Mouse (Mus musculus): Measurements from ENCODE around the gene Col16a1. TPM values are rescaled to one million over a fixed set of nuclear protein-coding genes. Genes with fewer than 3 reads are reported as not detected.

Gene Col16a1
- polyA plus RNA-seq, 1 experiment from 2014 or later, result 2.3 TPM

- Histone ChIP-seq H3K36me3 (replicated peaks) (no peaks in the 10 kb centered on the region), H3K4me1 (peaks cover 18% of the 10 kb centered on the region), H3K9me3 (no peaks in the 10 kb centered on the region), H3K4me3 (no peak overlapping the region), H3K27ac (no peak overlapping the region), H3K27me3 (ENCODE audit: poor library complexity, severe bottlenecking) (peaks cover 15% of the 10 kb centered on the region; the same call in 1 of the 2 replicates)
- WGBS, result 91% methylated on average over 8 of the region's 8 CpGs
- no peak for DNase-seq (ENCODE audit: extremely low spot score, low spot score)
Measured at GRCm38 (mm10) chr4:130022952-130023351, 24.7 kb upstream of the Col16a1 start.

GRCm38 (mm10) chr4:130023511-130024231 is 24.0 kb upstream of the Col16a1 start:
- H3K9me3 ChIP-seq, result no peaks in the 10 kb centered on the region
- H3K4me3 ChIP-seq, result no peak overlapping the region
- no peak overlapping the region for H3K27ac ChIP-seq
- H3K4me1 ChIP-seq, result peaks cover 25% of the 10 kb centered on the region
- WGBS, result 82% methylated on average over 10 of the region's 10 CpGs
- H3K36me3 ChIP-seq (replicated peaks), result no peaks in the 10 kb centered on the region
- DNase-seq (ENCODE audit: extremely low spot score, low spot score), result no peak
- H3K27me3 ChIP-seq (ENCODE audit: poor library complexity, severe bottlenecking), result peaks cover 11% of the 10 kb centered on the region; the same call in 1 of the 2 replicates

GRCm38 (mm10) chr4:130025544-130025943 is 22.1 kb upstream of the Col16a1 start:
- WGBS, result 47% methylated on average over 8 of the region's 8 CpGs
- Histone ChIP-seq H3K27me3 (ENCODE audit: poor library complexity, severe bottlenecking) (0 out of 2 replicates have a peak, but pooled peaks cover 6% of the 10 kb centered on the region), H3K4me1 (peaks cover 28% of the 10 kb centered on the region), H3K27ac (no peak overlapping the region), H3K4me3 (no peak overlapping the region), H3K36me3 (replicated peaks) (no peaks in the 10 kb centered on the region), H3K9me3 (no peaks in the 10 kb centered on the region)
- DNase-seq (ENCODE audit: extremely low spot score, low spot score), result no peak

GRCm38 (mm10) chr4:130031146-130031545 is 16.5 kb upstream of the Col16a1 start:
- no peak overlapping the region for H3K4me3 ChIP-seq
- H3K27me3 ChIP-seq (ENCODE audit: poor library complexity, severe bottlenecking), result peaks cover 31% of the 10 kb centered on the region
- no peak for DNase-seq (ENCODE audit: extremely low spot score, low spot score)
- no peaks in the 10 kb centered on the region for H3K36me3 ChIP-seq (replicated peaks)
- WGBS, result 89% methylated on average over 2 of the region's 2 CpGs
- H3K27ac ChIP-seq, result no peak overlapping the region
- peaks cover 33% of the 10 kb centered on the region for H3K4me1 ChIP-seq
- H3K9me3 ChIP-seq, result peaks cover 6% of the 10 kb centered on the region; the same call in 1 of the 2 replicates

- H3K27me3 ChIP-seq (ENCODE audit: poor library complexity, severe bottlenecking), result peaks cover 53% of the 10 kb centered on the region
- no peaks in the 10 kb centered on the region for H3K36me3 ChIP-seq (replicated peaks)
- H3K27ac ChIP-seq, result no peak overlapping the region
Measured at GRCm38 (mm10) chr4:130033496-130033895, 14.1 kb upstream of the Col16a1 start.

GRCm38 (mm10) chr4:130036112-130036511 is 11.5 kb upstream of the Col16a1 start:
- peaks cover 24% of the 10 kb centered on the region for H3K4me1 ChIP-seq
- H3K4me3 ChIP-seq, result no peak overlapping the region
- WGBS, result 5% methylated on average over 8 of the region's 8 CpGs
- peaks cover 65% of the 10 kb centered on the region for H3K27me3 ChIP-seq (ENCODE audit: poor library complexity, severe bottlenecking)
- H3K27ac ChIP-seq, result no peak overlapping the region; the same call in 1 of the 2 replicates
- no peaks in the 10 kb centered on the region for H3K36me3 ChIP-seq (replicated peaks)
- DNase-seq (ENCODE audit: extremely low spot score, low spot score), result peak; percentile 51
- H3K9me3 ChIP-seq, result peaks cover 6% of the 10 kb centered on the region; the same call in 1 of the 2 replicates

More at GRCm38 (mm10) chr4:130033496-130033895, 14.1 kb upstream of the Col16a1 start:
- no peak overlapping the region for H3K4me3 ChIP-seq
- DNase-seq (ENCODE audit: extremely low spot score, low spot score), result no peak
- H3K4me1 ChIP-seq, result peaks cover 29% of the 10 kb centered on the region
- WGBS, result 74% methylated on average over 7 of the region's 7 CpGs
- H3K9me3 ChIP-seq, result peaks cover 6% of the 10 kb centered on the region; the same call in 1 of the 2 replicates

- no peak overlapping the region; the same call in 1 of the 2 replicates for H3K27ac ChIP-seq
- DNase-seq (ENCODE audit: extremely low spot score, low spot score), result no peak
- 14% methylated on average over 23 of the region's 23 CpGs for WGBS
Measured at GRCm38 (mm10) chr4:130036573-130037401, 10.9 kb upstream of the Col16a1 start.

GRCm38 (mm10) chr4:130039351-130039750 is 8.3 kb upstream of the Col16a1 start:
- peaks cover 61% of the 10 kb centered on the region for H3K27me3 ChIP-seq (ENCODE audit: poor library complexity, severe bottlenecking)
- no peaks in the 10 kb centered on the region for H3K9me3 ChIP-seq
- 59% methylated on average over 5 of the region's 5 CpGs for WGBS
- no peak overlapping the region for H3K27ac ChIP-seq
- no peak overlapping the region for H3K4me3 ChIP-seq
- H3K36me3 ChIP-seq (replicated peaks), result no peaks in the 10 kb centered on the region
- H3K4me1 ChIP-seq, result peaks cover 21% of the 10 kb centered on the region
- DNase-seq (ENCODE audit: extremely low spot score, low spot score), result no peak

More at GRCm38 (mm10) chr4:130036573-130037401, 10.9 kb upstream of the Col16a1 start:
- Histone ChIP-seq H3K27me3 (ENCODE audit: poor library complexity, severe bottlenecking) (peaks cover 65% of the 10 kb centered on the region), H3K36me3 (replicated peaks) (no peaks in the 10 kb centered on the region), H3K4me3 (no peak overlapping the region; the same call in 1 of the 2 replicates), H3K9me3 (0 out of 2 replicates have a peak, but pooled peaks cover under 1% of the 10 kb centered on the region), H3K4me1 (peaks cover 24% of the 10 kb centered on the region)

- Histone ChIP-seq H3K4me3 (no peak overlapping the region), H3K4me1 (peaks cover 28% of the 10 kb centered on the region), H3K27ac (no peak overlapping the region), H3K36me3 (replicated peaks) (no peaks in the 10 kb centered on the region), H3K27me3 (ENCODE audit: poor library complexity, severe bottlenecking) (peaks cover 58% of the 10 kb centered on the region), H3K9me3 (no peaks in the 10 kb centered on the region)
- 90% methylated on average over 11 of the region's 11 CpGs for whole genome bisulfite sequencing
- no peak for DNase-seq (ENCODE audit: extremely low spot score, low spot score)
Measured at GRCm38 (mm10) chr4:130041076-130041475, 6.6 kb upstream of the Col16a1 start.

GRCm38 (mm10) chr4:130044211-130044610 is 3.4 kb upstream of the Col16a1 start:
- Histone ChIP-seq H3K27me3 (ENCODE audit: poor library complexity, severe bottlenecking) (peaks cover 61% of the 10 kb centered on the region), H3K4me1 (peaks cover 39% of the 10 kb centered on the region), H3K9me3 (no peaks in the 10 kb centered on the region), H3K36me3 (replicated peaks) (no peaks in the 10 kb centered on the region), H3K4me3 (no peak overlapping the region), H3K27ac (no peak overlapping the region)
- DNase-seq (ENCODE audit: extremely low spot score, low spot score), result no peak
- WGBS, result 78% methylated on average over 9 of the region's 9 CpGs

GRCm38 (mm10) chr4:130045609-130046008 is 2.0 kb upstream of the Col16a1 start:
- Histone ChIP-seq H3K9me3 (no peaks in the 10 kb centered on the region), H3K27ac (peak overlapping the region; percentile 45; the same call in 1 of the 2 replicates), H3K4me1 (peaks cover 48% of the 10 kb centered on the region), H3K4me3 (no peak overlapping the region), H3K27me3 (ENCODE audit: poor library complexity, severe bottlenecking) (peaks cover 67% of the 10 kb centered on the region), H3K36me3 (replicated peaks) (no peaks in the 10 kb centered on the region)
- DNase-seq (ENCODE audit: extremely low spot score, low spot score), result no peak
- WGBS, result 14% methylated on average over 14 of the region's 14 CpGs

- Histone ChIP-seq H3K4me3 (peak overlapping the region; percentile 57), H3K4me1 (peaks cover 48% of the 10 kb centered on the region), H3K36me3 (replicated peaks) (no peaks in the 10 kb centered on the region), H3K27me3 (ENCODE audit: poor library complexity, severe bottlenecking) (peaks cover 67% of the 10 kb centered on the region), H3K27ac (peak overlapping the region; percentile 88), H3K9me3 (no peaks in the 10 kb centered on the region)
- DNase-seq (ENCODE audit: extremely low spot score, low spot score), result no peak
- WGBS, result 49% methylated on average over 4 of the region's 4 CpGs
Measured at GRCm38 (mm10) chr4:130048203-130048479, 501 bp downstream of the Col16a1 start.
